Mouse (Mus musculus) gastrocnemius, postnatal 10 days (tissue): ENCODE results near the gene Ssna1. TPM values are rescaled to one million over a fixed set of nuclear protein-coding genes. Genes with fewer than 3 reads are reported as not detected.

Source experiments
- DNase-seq: peaks from one replicate; pipeline ENCODE4 v3.0.0; 2021; ENCODE audit warnings: mixed read lengths
- long read RNA-seq, 2 experiments: library from polyadenylated mRNA; stranded (forward); transcript quantifications; one replicate each; pipeline ENCODE4 v2.0.0; 2021
- total RNA-seq, 2 experiments: library from RNA; stranded (reverse); gene quantifications; 2 replicates each; pipeline ENCODE4 v1.2.3; 2021

Gene Ssna1
- total RNA-seq: 10 to 100 TPM; 39.5 to 40.3 TPM
- long read RNA-seq, experiment 1, transcript Ssna1-204 (2 exons, 1,006 nt): minor isoform, 7 of 22 reads
- long read RNA-seq, experiment 1, transcript Ssna1-201 (3 exons, 862 nt): major isoform, 11 of 22 reads
- long read RNA-seq, experiment 1, partial matches to known transcripts: 0 of 22 reads
- long read RNA-seq, experiment 1, other reads (novel, unspliced or antisense): 2 of 22 reads
- long read RNA-seq, experiment 2, transcript Ssna1-204 (2 exons, 1,006 nt): minor isoform, 7 of 24 reads
- long read RNA-seq, experiment 2, transcript Ssna1-201 (3 exons, 862 nt): major isoform, 16 of 24 reads
- long read RNA-seq, experiment 2, partial matches to known transcripts: 0 of 24 reads
- long read RNA-seq, experiment 2, other reads (novel, unspliced or antisense): 0 of 24 reads

GRCm38 (mm10) chr2:25271827-25272511, at the start of gene Ssna1, which contains the start of gene Anapc2:
TSS of gene Ssna1 (minus strand) at chr2:25272438.
TSS of gene Anapc2 (plus strand) at chr2:25272478.
- DNase-seq: peak; percentile 98

DNA sequence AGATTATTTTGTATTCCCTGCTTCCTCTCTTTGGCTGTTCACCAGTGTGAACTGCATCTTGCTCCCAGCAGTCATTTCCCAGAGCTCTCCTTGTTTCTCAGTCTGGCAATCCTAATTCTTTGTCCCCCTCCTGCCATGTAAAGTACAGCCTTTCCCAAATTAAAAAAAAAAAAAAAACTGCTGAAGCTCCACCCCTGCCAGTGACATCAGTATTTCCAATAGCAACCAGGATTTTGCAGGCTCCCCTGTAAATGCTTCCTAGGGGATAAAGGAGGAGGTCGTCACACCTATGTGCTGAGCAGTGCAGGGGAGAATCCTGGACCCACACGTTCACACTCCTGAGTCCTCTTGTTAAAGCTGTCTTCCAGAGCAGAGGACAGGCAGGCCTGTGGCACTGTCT, 47.8 kb upstream of the Ssna1 start:
- no peak for DNase-seq

GRCm38 (mm10) chr2:25318971-25319773, 46.9 kb upstream of the Ssna1 start, which contains the start of gene Grin1:
TSS of gene Grin1 (minus strand) at chr2:25319187.
- DNase-seq: peak; percentile 79

DNA sequence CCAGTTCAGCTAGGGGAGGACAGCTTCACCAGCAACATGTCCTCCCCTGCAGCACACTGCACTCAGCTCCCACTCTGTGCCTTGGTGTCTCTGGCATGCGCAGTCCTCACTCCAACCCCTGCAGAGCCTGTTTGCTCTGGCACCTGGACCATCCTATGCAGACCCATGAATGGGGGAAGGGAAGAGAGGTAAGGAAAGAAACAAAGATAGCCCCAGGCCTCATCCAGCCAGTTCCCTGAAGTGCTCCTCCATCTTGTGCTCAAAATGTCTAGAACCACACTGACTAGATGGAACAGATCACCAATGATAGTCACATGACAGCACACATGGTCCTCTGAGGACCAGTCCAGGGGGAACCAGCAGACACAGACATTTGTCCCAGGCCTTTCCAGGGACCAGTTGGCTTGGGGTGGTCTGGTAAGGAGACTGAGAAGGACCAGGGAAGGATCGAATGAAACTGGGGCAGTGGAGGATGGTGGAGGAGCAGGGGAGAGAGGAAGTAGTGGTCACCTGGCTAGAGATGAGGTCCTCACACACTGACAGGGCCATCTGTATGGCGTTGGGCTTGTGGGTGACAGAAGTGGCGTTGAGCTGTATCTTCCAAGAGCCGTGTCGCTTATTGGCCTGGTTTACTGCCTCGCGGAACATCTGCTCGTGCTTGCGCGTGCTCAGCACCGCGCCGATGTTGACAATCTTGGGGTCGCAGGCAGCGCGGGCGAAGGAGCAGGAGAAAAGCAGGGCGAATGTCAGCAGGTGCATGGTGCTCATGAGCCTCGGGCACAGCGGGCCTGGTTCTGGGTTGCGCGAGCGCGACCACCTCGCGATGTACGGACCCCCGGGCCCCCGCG, 46.1 kb upstream of the Ssna1 start:
- no peak for DNase-seq

GRCm38 (mm10) chr2:25311491-25311891, 39.3 kb upstream of the Ssna1 start:
- DNase-seq: no peak

GRCm38 (mm10) chr2:25310969-25311368, 38.7 kb upstream of the Ssna1 start:
- DNase-seq: no peak

DNA sequence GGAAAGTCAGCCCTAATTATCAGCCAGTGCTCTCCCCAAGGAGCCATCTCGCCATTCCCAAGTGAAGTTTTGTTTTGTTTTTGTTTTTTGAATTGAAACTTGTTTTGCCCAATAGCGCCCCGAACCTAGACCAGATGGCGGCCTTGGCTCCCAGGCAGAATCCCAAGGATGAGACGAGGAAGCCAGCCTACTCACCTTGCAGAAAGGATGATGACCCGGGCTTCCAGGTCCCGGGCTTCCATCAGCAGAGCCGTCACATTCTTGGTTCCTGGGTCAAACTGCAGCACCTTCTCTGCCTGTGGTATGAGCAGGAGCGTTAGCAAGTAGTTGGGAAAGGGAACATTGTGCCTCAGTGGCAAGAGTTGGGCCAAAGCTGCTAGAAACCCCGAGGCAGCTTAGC, 37.9 kb upstream of the Ssna1 start:
- DNase-seq: no peak

DNA sequence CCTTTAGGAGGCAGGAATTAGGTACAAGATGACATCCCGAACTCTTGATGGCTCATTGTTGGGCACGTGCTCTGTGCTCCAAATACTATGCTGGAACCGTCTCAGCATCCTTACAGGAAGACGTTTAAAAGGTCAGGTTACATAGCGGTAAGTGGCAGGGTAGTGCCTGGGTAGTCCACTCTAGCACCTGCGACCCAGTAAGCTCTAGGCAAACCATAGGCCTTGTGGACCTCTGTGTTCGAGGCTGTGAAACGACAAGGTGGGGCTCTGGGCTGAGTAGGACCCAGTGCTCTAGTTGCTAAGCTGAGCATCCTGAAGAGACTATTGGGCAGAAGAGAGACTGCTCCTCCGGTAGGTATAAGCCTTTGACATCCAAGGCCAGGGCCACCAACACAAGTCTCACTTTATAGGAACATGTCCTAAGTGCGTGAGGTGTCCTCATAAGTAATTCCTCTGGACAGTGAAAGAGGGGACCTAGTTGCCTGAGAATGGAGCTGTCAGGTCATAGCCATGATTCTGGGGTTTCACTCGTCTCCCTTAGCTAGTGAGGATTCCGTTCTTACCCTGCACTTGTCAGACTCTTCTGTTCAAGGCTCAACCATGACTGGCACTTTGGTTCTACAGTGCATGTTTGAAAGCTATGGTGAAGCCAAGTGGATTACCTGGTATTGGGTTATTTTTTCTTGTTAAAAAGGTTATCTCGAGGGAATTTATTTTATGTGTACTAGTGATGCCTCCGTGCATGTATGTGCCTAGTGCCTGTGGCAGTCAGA, 33.5 kb upstream of the Ssna1 start:
- no peak for DNase-seq

DNA sequence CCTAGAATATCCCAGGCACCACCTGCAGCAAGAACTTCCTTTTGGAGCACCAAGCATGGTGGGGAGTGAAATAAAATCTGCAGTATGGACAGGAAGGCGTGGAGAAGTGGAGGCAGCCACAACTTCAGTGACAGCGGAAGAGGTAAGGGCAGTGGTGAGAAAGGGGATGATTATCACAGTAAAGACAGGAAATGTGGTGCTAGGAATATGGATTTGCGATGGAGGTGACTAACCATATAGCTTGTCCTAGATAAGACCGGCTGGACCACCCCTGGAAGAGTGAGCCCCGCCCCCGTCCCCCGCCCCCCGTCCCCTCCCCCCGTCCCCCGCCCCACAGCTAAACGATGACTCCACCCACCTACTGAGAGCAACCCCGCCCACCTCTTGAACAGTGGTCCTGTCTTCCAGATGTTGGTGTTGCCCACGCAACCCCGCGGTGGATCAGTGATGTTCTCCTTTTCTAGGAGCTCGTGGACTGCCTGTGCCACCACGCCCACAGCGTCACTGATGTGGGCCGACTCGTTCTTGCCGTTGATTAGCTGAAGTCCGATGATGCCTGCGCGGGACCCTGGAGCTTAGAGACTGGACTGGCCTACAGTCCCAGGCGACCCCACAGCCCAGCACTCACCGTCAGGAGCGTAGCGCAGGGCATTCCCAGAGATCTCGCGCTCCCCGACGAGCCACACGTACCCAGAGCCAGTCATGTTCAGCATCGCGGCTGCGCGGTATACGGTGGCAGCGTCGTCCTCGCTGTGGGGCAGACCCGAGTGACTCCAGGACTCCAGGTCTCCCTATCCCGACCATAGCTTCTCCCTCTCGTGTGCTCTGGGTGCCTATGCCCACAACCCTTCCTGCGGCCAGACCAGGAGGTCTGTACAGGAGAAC, 32.7 kb upstream of the Ssna1 start:
- DNase-seq: no peak

GRCm38 (mm10) chr2:25303931-25304656, 31.9 kb upstream of the Ssna1 start:
- no peak for DNase-seq

DNA sequence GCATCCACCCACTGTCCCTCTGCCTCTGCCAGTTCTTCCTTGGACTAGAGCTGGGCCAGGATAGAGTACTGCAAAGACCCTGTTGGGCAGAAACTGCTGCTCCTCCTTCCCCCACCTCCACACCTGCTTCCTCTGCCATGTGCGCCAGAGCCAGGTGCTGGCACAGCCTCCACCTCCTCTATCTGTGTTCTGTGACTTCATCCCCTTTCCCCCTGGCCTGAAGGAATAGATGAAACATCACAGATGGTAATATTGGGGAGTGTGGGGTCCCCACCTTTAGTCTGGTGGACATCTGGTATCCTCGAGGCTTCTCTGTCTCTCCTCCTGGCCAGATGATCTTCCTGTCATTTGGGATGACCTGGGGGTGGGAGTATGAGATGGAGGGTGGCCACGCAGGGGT, 31.2 kb upstream of the Ssna1 start:
- DNase-seq: no peak

- no peak for DNase-seq
These were observed 25.8 kb upstream of the Ssna1 start for GRCm38 (mm10) chr2:25298046-25298445.

- no peak for DNase-seq
These were observed 24.9 kb upstream of the Ssna1 start for GRCm38 (mm10) chr2:25297093-25297492.

GRCm38 (mm10) chr2:25293706-25294105, 21.5 kb upstream of the Ssna1 start:
- no peak for DNase-seq

- peak; percentile 90 for DNase-seq
These were observed 20.6 kb upstream of the Ssna1 start for GRCm38 (mm10) chr2:25292856-25293255.

GRCm38 (mm10) chr2:25292054-25292544, 19.9 kb upstream of the Ssna1 start:
- DNase-seq: peak; percentile 34

GRCm38 (mm10) chr2:25291184-25292053, 19.2 kb upstream of the Ssna1 start:
- no peak for DNase-seq

DNA sequence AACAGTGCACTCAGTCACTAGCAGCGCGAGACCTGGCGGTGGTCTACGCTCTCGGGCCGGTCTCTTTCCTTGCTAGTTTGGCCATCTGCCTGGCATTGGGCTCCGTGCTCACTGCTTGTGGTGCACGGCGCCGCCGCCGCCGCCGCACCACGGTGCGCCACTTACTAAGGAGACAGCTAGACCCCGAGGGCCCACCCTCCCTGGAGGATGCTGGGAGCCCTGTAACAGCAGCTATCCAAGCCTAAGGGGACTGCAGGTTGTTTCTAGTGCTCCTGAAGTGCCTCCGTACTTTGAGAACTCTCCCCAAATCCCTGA, 18.5 kb upstream of the Ssna1 start:
- no peak for DNase-seq
